17 mouse cellular contexts compared by ENCODE assay signal in genomic region chr4:8989614-8990013, GRCm38 (mm10).
"Had no signal": no experiment of that assay in that cellular context is flagged by ENCODE, and none has a peak within 500 bp of the region (broad histone marks: within the 10 kb centered on the region; RNA-seq: fewer than 3 reads in every experiment).

No protein-coding gene starts in this region.

- H3K4me2 ChIP-seq: lung, embryonic 15.5 days; midbrain, embryonic 12.5 days; midbrain, embryonic 15.5 days; neural tube, embryonic 12.5 days; stomach, embryonic 15.5 days had no signal

- H3K9me3 ChIP-seq: lung, embryonic 15.5 days; midbrain, embryonic 12.5 days; midbrain, embryonic 15.5 days; neural tube, embryonic 12.5 days; stomach, embryonic 15.5 days had no signal

- H3K27me3 ChIP-seq: midbrain, embryonic 12.5 days; midbrain, embryonic 15.5 days; neural tube, embryonic 12.5 days; stomach, embryonic 15.5 days had no signal

- H3K4me3 ChIP-seq: lung, embryonic 15.5 days; megakaryocyte, embryonic 14.5 days; midbrain, embryonic 12.5 days; midbrain, embryonic 15.5 days; neural tube, embryonic 12.5 days; stomach, embryonic 15.5 days had no signal

- H3K36me3 ChIP-seq: lung, embryonic 15.5 days; midbrain, embryonic 12.5 days; midbrain, embryonic 15.5 days; neural tube, embryonic 12.5 days; stomach, embryonic 15.5 days had no signal

- H3K27ac ChIP-seq: lung, embryonic 15.5 days; macrophage; midbrain, embryonic 12.5 days; midbrain, embryonic 15.5 days; neural tube, embryonic 12.5 days; stomach, embryonic 15.5 days; stomach, postnatal 0 days had no signal

- H3K9ac ChIP-seq: liver, postnatal 0 days; lung, embryonic 15.5 days; midbrain, embryonic 12.5 days; midbrain, embryonic 15.5 days; neural tube, embryonic 12.5 days; stomach, embryonic 15.5 days had no signal

- ATAC-seq: liver, postnatal 0 days; lung, postnatal 0 days; midbrain, embryonic 15.5 days had no signal

- DNase-seq: liver, postnatal 0 days; lung, adult 2 months; lung, postnatal 14 days; lung, postnatal 36 days; right cerebral cortex, postnatal 14 days; thymus, adult 2 months; thymus, postnatal 25 days; thymus, postnatal 4 days had no signal
